ENCODE assay signal across 14 mouse cellular contexts in the genomic region with DNA sequence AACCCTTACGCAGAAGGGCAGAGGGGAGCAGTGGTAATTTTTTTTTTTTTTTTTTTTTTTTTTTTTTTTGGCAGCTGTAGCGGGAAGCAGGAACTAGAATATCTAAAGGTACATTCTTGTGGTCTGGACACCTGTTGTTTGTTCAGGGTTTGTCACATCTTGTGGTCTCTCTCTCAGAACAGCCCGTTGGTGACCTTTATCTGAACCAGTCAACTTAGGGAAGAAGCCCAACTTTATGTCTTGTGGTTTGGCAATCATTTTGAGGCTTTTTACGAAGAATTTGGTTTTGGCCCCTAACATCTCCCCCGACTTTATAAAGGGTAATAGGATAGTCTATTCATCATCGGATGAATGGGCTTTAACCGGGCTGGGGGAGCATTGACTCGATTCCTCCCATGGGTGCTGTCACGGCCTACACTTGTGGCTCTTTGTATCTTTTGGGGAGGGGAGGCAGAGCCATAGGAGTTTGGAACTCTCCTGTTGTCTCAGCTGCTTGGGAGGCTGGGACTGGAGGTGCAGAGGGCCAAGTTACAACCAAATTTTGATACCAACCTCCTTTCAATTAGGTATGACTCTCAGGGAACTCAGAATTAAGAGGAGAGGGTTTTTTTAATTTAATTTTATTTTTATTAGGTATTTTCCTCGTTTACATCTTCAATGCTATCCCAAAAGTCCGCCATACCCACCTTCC.
DNase-seq lines count a peak whose midpoint lies in the region; ATAC-seq and TF ChIP-seq lines count a peak whose summit lies in the region.
"Had no signal": no experiment of that assay in that cellular context is flagged by ENCODE, and none has a peak within 500 bp of the region (broad histone marks: within the 10 kb centered on the region; RNA-seq: fewer than 3 reads in every experiment).

No protein-coding gene starts in this region.

- H3K27ac ChIP-seq in midbrain, embryonic 16.5 days (ENCODE audit: low read length), result no peak overlapping the region
- H3K27ac ChIP-seq: embryonic facial prominence, embryonic 12.5 days; liver, embryonic 13.5 days had no signal

- in situ Hi-C loops in Patski (cut with MboI; ENCODE audit: low pct_unique_long_range_greater_than_20kb), result no loop called here

- CTCF ChIA-PET in Patski (lab: Charles Lee), result no interaction called here

- 88% methylated on average over 11 of the region's 11 CpGs for WGBS in midbrain, embryonic 16.5 days

- ATAC-seq in Patski, result no peak
- peak; percentile 63 for ATAC-seq in megakaryocyte progenitor cell, adult 5-6 weeks (replicated peaks; ENCODE audit: poor library complexity)
- no peak for ATAC-seq in erythroid progenitor cell, adult 5-6 weeks (replicated peaks; ENCODE audit: low FRiP score, poor library complexity, severe bottlenecking)
- no peak for ATAC-seq in midbrain, embryonic 16.5 days
- ATAC-seq: forebrain, embryonic 16.5 days had no signal

- H3K9ac ChIP-seq in midbrain, embryonic 16.5 days (ENCODE audit: low read depth, low read length), result no peak overlapping the region
- H3K9ac ChIP-seq: embryonic facial prominence, embryonic 12.5 days; liver, embryonic 13.5 days had no signal

- no peaks in the 10 kb centered on the region for H3K4me1 ChIP-seq in midbrain, embryonic 16.5 days (ENCODE audit: control insufficient read depth, insufficient read depth, low read length)
- H3K4me1 ChIP-seq: embryonic facial prominence, embryonic 12.5 days; liver, embryonic 13.5 days had no signal

- POLR2A ChIA-PET in Patski (lab: Charles Lee), result no interaction called here

- H3K4me2 ChIP-seq in midbrain, embryonic 16.5 days (ENCODE audit: low read length), result no peak overlapping the region
- H3K4me2 ChIP-seq: embryonic facial prominence, embryonic 12.5 days; liver, embryonic 13.5 days had no signal

- no peak for TF ChIP-seq CTCF in Patski (IDR thresholded peaks at IDR 0.05)

- H3K9me3 ChIP-seq in midbrain, embryonic 16.5 days (replicated peaks; ENCODE audit: control insufficient read depth, low read length, poor library complexity, severe bottlenecking), result no peaks in the 10 kb centered on the region
- H3K9me3 ChIP-seq: embryonic facial prominence, embryonic 12.5 days; liver, embryonic 13.5 days had no signal

- no peaks in the 10 kb centered on the region for H3K36me3 ChIP-seq in midbrain, embryonic 16.5 days (ENCODE audit: control insufficient read depth, insufficient read depth, low read length)
- H3K36me3 ChIP-seq: embryonic facial prominence, embryonic 12.5 days; liver, embryonic 13.5 days had no signal

- DNase-seq in spleen, postnatal 36 days (ENCODE audit: low spot score in 2 of 2), result peak; percentile 44 to 45
- no peak for DNase-seq in spleen, adult 12 weeks (ENCODE audit: low spot score)
- DNase-seq in Patski (ENCODE audit: low read depth, low spot score), result peak; percentile 2
- DNase-seq in thymus, postnatal 4 days, result peak; percentile 23
- DNase-seq in adrenal gland, adult 8-10 months, result no peak
- DNase-seq: cerebellum, adult 18-20 months; kidney, postnatal 14 days; layer of hippocampus, postnatal 36 days; liver, embryonic 13.5 days had no signal

- H3K4me3 ChIP-seq in midbrain, embryonic 16.5 days (ENCODE audit: low read depth, low read length), result no peak overlapping the region
- H3K4me3 ChIP-seq: embryonic facial prominence, embryonic 12.5 days; liver, embryonic 13.5 days had no signal

- H3K27me3 ChIP-seq in Patski, result no peaks in the 10 kb centered on the region
- no peaks in the 10 kb centered on the region for H3K27me3 ChIP-seq in midbrain, embryonic 16.5 days (ENCODE audit: control insufficient read depth, insufficient read depth, low read depth, low read length)
- H3K27me3 ChIP-seq: embryonic facial prominence, embryonic 12.5 days; liver, embryonic 13.5 days had no signal

Comparison
In these comparisons a context has a peak if more than half of its experiments do, and no peak if none do; other contexts are left out.
1. DNase-seq: peak in spleen, postnatal 36 days (2 of 2), Patski (single experiment) and thymus, postnatal 4 days (single experiment); none in spleen, adult 12 weeks (single experiment) and adrenal gland, adult 8-10 months (single experiment).